In the genomic region with DNA sequence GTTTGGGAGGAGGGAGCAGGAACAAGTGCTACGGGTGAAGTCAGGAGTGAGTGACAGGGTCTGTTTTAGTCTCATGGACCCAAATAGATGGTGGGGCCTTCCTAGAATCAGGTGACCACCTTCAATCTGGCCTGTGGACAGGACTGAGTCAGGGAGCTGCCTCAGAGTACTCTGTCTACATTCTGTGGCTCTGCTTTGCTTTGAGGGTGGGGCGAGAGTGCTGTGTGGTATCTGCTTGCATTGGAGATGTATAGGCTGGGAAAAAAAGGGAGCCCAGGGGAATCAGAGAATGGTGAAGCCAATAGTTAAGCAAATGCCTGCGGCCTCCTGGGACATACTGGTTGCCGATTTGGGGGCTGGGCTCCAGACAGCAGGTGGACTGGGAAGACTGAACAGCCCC, we compare ENCODE assay signal across 23 mouse cellular contexts.
DNase-seq lines count a peak whose midpoint lies in the region; ATAC-seq and TF ChIP-seq lines count a peak whose summit lies in the region.
"Had no signal": no experiment of that assay in that cellular context is flagged by ENCODE, and none has a peak within 500 bp of the region (broad histone marks: within the 10 kb centered on the region; RNA-seq: fewer than 3 reads in every experiment).

No protein-coding gene starts in this region.

- no peak overlapping the region for H3K27ac ChIP-seq in embryonic facial prominence, embryonic 14.5 days (replicated peaks; ENCODE audit: low read depth, low read length)
- no peak overlapping the region for H3K27ac ChIP-seq in embryonic facial prominence, embryonic 10.5 days (replicated peaks)
- no peak overlapping the region for H3K27ac ChIP-seq in intestine, embryonic 16.5 days (ENCODE audit: low read length)
- no peak overlapping the region for H3K27ac ChIP-seq in intestine, postnatal 0 days (ENCODE audit: low read depth, low read length)
- H3K27ac ChIP-seq: embryonic facial prominence, embryonic 13.5 days; forebrain, embryonic 13.5 days; forebrain, embryonic 15.5 days had no signal

- no peaks in the 10 kb centered on the region for H3K4me1 ChIP-seq in embryonic facial prominence, embryonic 14.5 days (ENCODE audit: control insufficient read depth, insufficient read depth, low read length)
- peaks cover 4% of the 10 kb centered on the region; the same call in 1 of the 2 replicates for H3K4me1 ChIP-seq in embryonic facial prominence, embryonic 10.5 days
- H3K4me1 ChIP-seq in intestine, embryonic 16.5 days (ENCODE audit: control insufficient read depth, insufficient read depth, low read length) = 0 out of 2 replicates have a peak, but pooled peaks cover 3% of the 10 kb centered on the region
- H3K4me1 ChIP-seq in intestine, postnatal 0 days (replicated peaks; ENCODE audit: control insufficient read depth, insufficient read depth, low read length) = no peaks in the 10 kb centered on the region
- H3K4me1 ChIP-seq: embryonic facial prominence, embryonic 13.5 days; forebrain, embryonic 13.5 days; forebrain, embryonic 15.5 days had no signal

- TF ChIP-seq CTCF in intestine, postnatal 0 days (IDR thresholded peaks at IDR 0.05; ENCODE audit: low read depth) = no peak

- H3K4me3 ChIP-seq in embryonic facial prominence, embryonic 14.5 days (ENCODE audit: low read depth, low read length) = no peak overlapping the region
- no peak overlapping the region for H3K4me3 ChIP-seq in embryonic facial prominence, embryonic 10.5 days
- H3K4me3 ChIP-seq in intestine, embryonic 16.5 days (ENCODE audit: low read length) = no peak overlapping the region
- no peak overlapping the region for H3K4me3 ChIP-seq in intestine, postnatal 0 days (ENCODE audit: low read depth, low read length)
- H3K4me3 ChIP-seq: embryonic facial prominence, embryonic 13.5 days; forebrain, embryonic 13.5 days; forebrain, embryonic 15.5 days had no signal

- H3K27me3 ChIP-seq in embryonic facial prominence, embryonic 14.5 days (replicated peaks; ENCODE audit: control insufficient read depth, insufficient read depth, low read length) = no peaks in the 10 kb centered on the region
- no peaks in the 10 kb centered on the region for H3K27me3 ChIP-seq in embryonic facial prominence, embryonic 10.5 days (replicated peaks; ENCODE audit: low read depth, poor library complexity, severe bottlenecking)
- H3K27me3 ChIP-seq in intestine, embryonic 16.5 days (replicated peaks; ENCODE audit: control insufficient read depth, insufficient read depth, low read length) = no peaks in the 10 kb centered on the region
- H3K27me3 ChIP-seq in intestine, postnatal 0 days (replicated peaks; ENCODE audit: control insufficient read depth, insufficient read depth, low read length) = no peaks in the 10 kb centered on the region
- H3K27me3 ChIP-seq: embryonic facial prominence, embryonic 13.5 days; forebrain, embryonic 13.5 days; forebrain, embryonic 15.5 days had no signal

- 75% methylated on average over 4 of the region's 4 CpGs for WGBS in embryonic facial prominence, embryonic 14.5 days
- WGBS in embryonic facial prominence, embryonic 10.5 days = 80% methylated on average over 4 of the region's 4 CpGs
- 77% methylated on average over 4 of the region's 4 CpGs for WGBS in intestine, embryonic 16.5 days
- 77% methylated on average over 4 of the region's 4 CpGs for WGBS in intestine, postnatal 0 days

- H3K9me3 ChIP-seq in embryonic facial prominence, embryonic 14.5 days (ENCODE audit: control insufficient read depth, low read length) = no peaks in the 10 kb centered on the region
- H3K9me3 ChIP-seq in embryonic facial prominence, embryonic 10.5 days = no peaks in the 10 kb centered on the region
- H3K9me3 ChIP-seq in intestine, embryonic 16.5 days (ENCODE audit: control insufficient read depth, low read length) = no peaks in the 10 kb centered on the region
- no peaks in the 10 kb centered on the region for H3K9me3 ChIP-seq in intestine, postnatal 0 days (ENCODE audit: control insufficient read depth)
- H3K9me3 ChIP-seq: embryonic facial prominence, embryonic 13.5 days; forebrain, embryonic 13.5 days; forebrain, embryonic 15.5 days; G1E had no signal

- no peaks in the 10 kb centered on the region for H3K36me3 ChIP-seq in embryonic facial prominence, embryonic 14.5 days (ENCODE audit: control insufficient read depth, insufficient read depth, low read length)
- no peaks in the 10 kb centered on the region for H3K36me3 ChIP-seq in embryonic facial prominence, embryonic 10.5 days (replicated peaks)
- H3K36me3 ChIP-seq in intestine, embryonic 16.5 days (ENCODE audit: control insufficient read depth, insufficient read depth, low read length) = no peaks in the 10 kb centered on the region
- no peaks in the 10 kb centered on the region for H3K36me3 ChIP-seq in intestine, postnatal 0 days (ENCODE audit: control insufficient read depth, insufficient read depth)
- H3K36me3 ChIP-seq: embryonic facial prominence, embryonic 13.5 days; forebrain, embryonic 15.5 days; G1E had no signal

- ATAC-seq in embryonic facial prominence, embryonic 14.5 days (ENCODE audit: low read depth) = no peak
- peak; percentile 51; the same call in 1 of the 2 replicates for ATAC-seq in intestine, embryonic 16.5 days
- no peak for ATAC-seq in intestine, postnatal 0 days
- ATAC-seq: activated CD4-positive, CD25-positive, alpha-beta regulatory T cell, adult 4 months; CD4-positive, CD25-positive, alpha-beta regulatory T cell, adult 4 months; forebrain, embryonic 13.5 days; forebrain, embryonic 15.5 days; forebrain, postnatal 0 days; Patski had no signal

- no peak overlapping the region for H3K9ac ChIP-seq in embryonic facial prominence, embryonic 14.5 days (ENCODE audit: low read depth, low read length)
- H3K9ac ChIP-seq in intestine, embryonic 16.5 days (ENCODE audit: low read depth, low read length) = no peak overlapping the region
- H3K9ac ChIP-seq in intestine, postnatal 0 days (ENCODE audit: low read depth, low read length) = no peak overlapping the region
- H3K9ac ChIP-seq: embryonic facial prominence, embryonic 13.5 days; forebrain, embryonic 13.5 days; forebrain, embryonic 15.5 days; forebrain, postnatal 0 days had no signal

- DNase-seq in embryonic facial prominence, embryonic 14.5 days (ENCODE audit: low spot score) = peak; percentile 7
- DNase-seq in embryonic facial prominence, embryonic 10.5 days (ENCODE audit: low spot score) = no peak
- peak; percentile 21 for DNase-seq in R1 (ENCODE audit: low read depth, low spot score)
- DNase-seq in lung, postnatal 10 days = no peak
- DNase-seq: adrenal gland, adult 8-10 months; adrenal gland, postnatal 14 days; adrenal gland, postnatal 36 days; B cell, adult 2 months; cerebellum, adult 11-12 months; cerebellum, adult 2 months; cerebellum, adult 9-10 months; cerebellum, postnatal 10 days; cerebellum, postnatal 25 days; forebrain, postnatal 0 days had no signal

- no peak overlapping the region for H3K4me2 ChIP-seq in embryonic facial prominence, embryonic 14.5 days (ENCODE audit: low read depth, low read length)
- H3K4me2 ChIP-seq in intestine, embryonic 16.5 days (ENCODE audit: low read depth, low read length) = no peak overlapping the region
- H3K4me2 ChIP-seq in intestine, postnatal 0 days (replicated peaks; ENCODE audit: low read depth) = no peak overlapping the region
- H3K4me2 ChIP-seq: embryonic facial prominence, embryonic 13.5 days; forebrain, embryonic 13.5 days; forebrain, embryonic 15.5 days had no signal

Comparison
In these comparisons a context has a peak if more than half of its experiments do, and no peak if none do; other contexts are left out.
1. DNase-seq: peak in embryonic facial prominence, embryonic 14.5 days (single experiment) and R1 (single experiment); none in embryonic facial prominence, embryonic 10.5 days (single experiment) and lung, postnatal 10 days (single experiment).